Mouse (Mus musculus) gastrocnemius, postnatal 25 days (tissue): ENCODE data around the gene Sell. TPM values are rescaled to one million over a fixed set of nuclear protein-coding genes. Genes with fewer than 3 reads are reported as not detected.

Source experiments
- total RNA-seq, 2 experiments: library from RNA; stranded (reverse); gene quantifications; 1 replicate in 1 of 2; 2 replicates in 1 of 2; pipeline ENCODE4 v1.2.3; 2021

Sell gene
- total RNA-seq, 2 experiments from 2014 or later, result 0.08 to 0.15 TPM

Other genes with a start within 250 kb of the Sell start
- gene Scyl3, start 132.9 kb upstream of the Sell start, total RNA-seq, result 1 to 10 TPM; 4.0 to 4.7 TPM
- gene BC055324, start 67.2 kb upstream of the Sell start, total RNA-seq, result under 1 TPM; 0.15 to 0.16 TPM
- 1 to 10 TPM; 3.1 TPM for gene Mettl18, start 67.1 kb upstream of the Sell start, total RNA-seq
- gene Sele, start 13.7 kb upstream of the Sell start, total RNA-seq, result under 1 TPM in 1 of 2 experiments, not detected in 1; 0.08 TPM
- gene Selp, start 53.3 kb downstream of the Sell start, total RNA-seq, result 1 to 10 TPM in 1 of 2 experiments, under 1 TPM in 1; 0.36 to 1.8 TPM
- under 1 TPM; 0.05 to 0.19 TPM for gene F5, start 89.9 kb downstream of the Sell start, total RNA-seq
- gene Slc19a2, start 187.1 kb downstream of the Sell start, total RNA-seq, result 1 to 10 TPM; 3.3 to 4.0 TPM
- gene Ccdc181, start 213.6 kb downstream of the Sell start, total RNA-seq, result 1 to 10 TPM; 6.3 to 8.2 TPM
- 1 to 10 TPM; 1.6 to 1.8 TPM for gene Nme7, start 242.1 kb downstream of the Sell start, total RNA-seq
- 10 to 100 TPM; 22.7 to 23.6 TPM for gene Blzf1, start 245.5 kb downstream of the Sell start, total RNA-seq